Mouse (Mus musculus) cerebellum, adult 2 months (tissue): ENCODE measurements around the gene Eno2.

Experiments
- CTCF ChIP-seq: fragments of 200-500 bp; IDR thresholded peaks from 2 replicates; pipeline ENCODE4 v1.5.1; 2011; ENCODE audit warnings: low read depth, mild to moderate bottlenecking, control low read depth, low read length, moderate library complexity, borderline replicate concordance; ENCODE audit not compliant: insufficient read depth
- POLR2A ChIP-seq: fragments of 200-500 bp; IDR thresholded peaks from 2 replicates; pipeline ENCODE4 v1.6.1; 2011; ENCODE audit warnings: low read length, control low read depth, borderline replicate concordance; ENCODE audit not compliant: insufficient read depth

DNA sequence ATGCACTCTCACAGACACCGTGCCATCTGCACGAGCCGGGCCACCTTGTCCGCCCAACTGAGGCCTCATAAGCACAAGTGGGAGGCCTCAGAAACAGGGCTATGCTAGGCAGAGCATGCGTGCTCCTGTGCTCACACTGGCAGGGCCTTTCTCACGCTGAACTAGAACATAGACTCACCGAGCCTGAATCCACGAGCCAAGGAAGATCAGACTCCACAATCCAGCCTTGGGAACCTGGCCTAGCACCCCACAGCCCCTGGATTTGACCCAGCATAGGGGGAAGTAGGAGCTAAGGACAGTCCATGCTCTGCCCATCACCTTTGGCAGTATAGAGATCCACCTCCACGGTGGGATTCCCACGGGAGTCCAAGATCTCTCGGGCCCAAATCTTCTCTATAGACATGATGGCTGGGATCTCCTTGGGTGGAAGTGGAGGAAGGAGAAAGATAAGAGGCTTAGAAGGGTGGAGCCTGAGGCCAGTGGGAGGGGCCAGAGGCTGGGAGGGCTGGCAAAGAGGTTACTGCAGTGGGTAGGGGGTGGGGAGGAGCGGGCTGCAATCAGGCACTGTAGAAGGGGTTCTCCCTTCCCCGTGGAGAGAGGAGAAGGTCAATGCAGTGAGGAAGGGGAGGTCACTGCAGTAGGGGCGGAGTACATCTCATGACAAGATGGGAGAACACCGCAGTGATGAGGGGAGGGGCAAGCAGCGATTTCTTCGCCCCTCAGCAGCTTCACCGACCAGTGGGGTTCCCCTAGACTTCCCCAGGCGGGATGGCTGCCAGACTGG, 1.4 kb downstream of the Eno2 start:
- TF ChIP-seq CTCF (no peak), POLR2A (0 out of 2 replicates have a peak, but pooled peaks have one; percentile 14)
